ENCODE assay signal across 12 mouse cellular contexts in the genomic region with DNA sequence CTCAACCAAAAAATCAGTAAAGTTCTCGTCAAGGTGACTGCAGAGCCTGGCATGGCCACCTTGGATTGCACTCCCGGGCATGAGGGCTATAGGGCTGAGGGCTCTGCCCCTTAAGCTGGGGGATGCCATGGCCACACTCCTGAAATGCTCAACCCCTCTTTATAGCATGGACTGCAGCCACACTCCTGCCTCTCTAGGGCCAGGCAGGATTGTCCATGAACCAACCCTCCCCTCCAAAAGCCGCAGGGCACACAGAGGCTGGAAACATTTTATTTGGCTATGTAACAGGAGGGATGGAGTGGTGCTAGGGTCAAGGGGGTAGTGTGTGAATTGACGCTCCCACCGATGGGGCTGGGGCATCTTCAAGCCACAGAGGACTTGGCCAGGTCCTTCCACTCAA. TPM values are rescaled to one million over a fixed set of nuclear protein-coding genes. Genes with fewer than 3 reads are reported as not detected.
A peak's percentile ranks its signal among the peaks of the same experiment; 100 is the strongest.
DNase-seq lines count a peak whose midpoint lies in the region; ATAC-seq lines count a peak whose summit lies in the region.
"Had no signal": no experiment of that assay in that cellular context is flagged by ENCODE, and none has a peak within 500 bp of the region (broad histone marks: within the 10 kb centered on the region; RNA-seq: fewer than 3 reads in every experiment).

No protein-coding gene starts in this region.

- H3K4me2 ChIP-seq in hindbrain, embryonic 11.5 days (replicated peaks; ENCODE audit: low read depth, low read length): no peak overlapping the region
- H3K4me2 ChIP-seq in hindbrain, embryonic 16.5 days (ENCODE audit: low read length): no peak overlapping the region
- no peak overlapping the region for H3K4me2 ChIP-seq in midbrain, embryonic 16.5 days (ENCODE audit: low read length)

- H3K27ac ChIP-seq in hindbrain, embryonic 11.5 days (ENCODE audit: low read depth, low read length): 0 out of 2 replicates have a peak overlapping the region, but pooled peaks have one; percentile 6
- no peak overlapping the region for H3K27ac ChIP-seq in hindbrain, embryonic 16.5 days (ENCODE audit: low read depth, low read length)
- H3K27ac ChIP-seq in midbrain, embryonic 16.5 days (ENCODE audit: low read length): peak overlapping the region; percentile 90

- no peaks in the 10 kb centered on the region for H3K9me3 ChIP-seq in hindbrain, embryonic 11.5 days (ENCODE audit: control insufficient read depth, low read length)
- no peaks in the 10 kb centered on the region for H3K9me3 ChIP-seq in hindbrain, embryonic 16.5 days (ENCODE audit: control insufficient read depth, low read length)
- no peaks in the 10 kb centered on the region for H3K9me3 ChIP-seq in megakaryocyte, embryonic 14.5 days
- no peaks in the 10 kb centered on the region for H3K9me3 ChIP-seq in midbrain, embryonic 16.5 days (replicated peaks; ENCODE audit: control insufficient read depth, low read length, poor library complexity, severe bottlenecking)
- H3K9me3 ChIP-seq: embryonic facial prominence, embryonic 15.5 days had no signal

- no peak for ATAC-seq in cerebellum, adult (ENCODE audit: insufficient number of reproducible peaks, low FRiP score, low TSS enrichment)
- no peak for ATAC-seq in hindbrain, embryonic 11.5 days (ENCODE audit: low FRiP score)
- ATAC-seq in hindbrain, embryonic 16.5 days: no peak
- no peak for ATAC-seq in megakaryocyte, adult 5-6 weeks (ENCODE audit: poor library complexity, severe bottlenecking)
- 0 out of 2 replicates have a peak, but pooled peaks have one; percentile 13 for ATAC-seq in midbrain, embryonic 16.5 days

- peak; percentile 46 for DNase-seq in cerebellum, adult 9-10 months
- no peak for DNase-seq in hindbrain, embryonic 11.5 days (ENCODE audit: low spot score)
- no peak for DNase-seq in MN1 (ENCODE audit: low spot score)
- DNase-seq: lung, postnatal 10 days had no signal

- no peaks in the 10 kb centered on the region; the same call in 1 of the 2 replicates for H3K4me1 ChIP-seq in hindbrain, embryonic 11.5 days (replicated peaks; ENCODE audit: control insufficient read depth, insufficient read depth, low read length)
- peaks cover 4% of the 10 kb centered on the region for H3K4me1 ChIP-seq in hindbrain, embryonic 16.5 days (ENCODE audit: control insufficient read depth, insufficient read depth, low read depth, low read length)
- H3K4me1 ChIP-seq in megakaryocyte, embryonic 14.5 days: peaks cover 65% of the 10 kb centered on the region
- peaks cover 4% of the 10 kb centered on the region for H3K4me1 ChIP-seq in midbrain, embryonic 16.5 days (ENCODE audit: control insufficient read depth, insufficient read depth, low read length)

- H3K4me3 ChIP-seq in hindbrain, embryonic 11.5 days (ENCODE audit: low read depth, low read length): no peak overlapping the region
- H3K4me3 ChIP-seq in hindbrain, embryonic 16.5 days (ENCODE audit: low read length): no peak overlapping the region
- H3K4me3 ChIP-seq in megakaryocyte, embryonic 14.5 days (replicated peaks): peak overlapping the region; percentile 31
- no peak overlapping the region for H3K4me3 ChIP-seq in midbrain, embryonic 16.5 days (ENCODE audit: low read depth, low read length)

- H3K27me3 ChIP-seq in hindbrain, embryonic 11.5 days (ENCODE audit: control insufficient read depth, insufficient read depth, low read length): no peaks in the 10 kb centered on the region
- no peaks in the 10 kb centered on the region for H3K27me3 ChIP-seq in hindbrain, embryonic 16.5 days (replicated peaks; ENCODE audit: control insufficient read depth, insufficient read depth, low read length)
- peaks cover 2% of the 10 kb centered on the region for H3K27me3 ChIP-seq in megakaryocyte, embryonic 14.5 days (replicated peaks)
- no peaks in the 10 kb centered on the region for H3K27me3 ChIP-seq in midbrain, embryonic 16.5 days (ENCODE audit: control insufficient read depth, insufficient read depth, low read depth, low read length)
- H3K27me3 ChIP-seq: embryonic facial prominence, embryonic 15.5 days had no signal

- H3K9ac ChIP-seq in hindbrain, embryonic 11.5 days (ENCODE audit: low read depth, low read length): 0 out of 2 replicates have a peak overlapping the region, but pooled peaks have one; percentile 7
- no peak overlapping the region; the same call in 1 of the 2 replicates for H3K9ac ChIP-seq in hindbrain, embryonic 16.5 days (ENCODE audit: low read depth, low read length)
- no peak overlapping the region for H3K9ac ChIP-seq in midbrain, embryonic 16.5 days (ENCODE audit: low read depth, low read length)
- H3K9ac ChIP-seq: embryonic facial prominence, embryonic 15.5 days had no signal

- peaks cover 5% of the 10 kb centered on the region; the same call in 1 of the 2 replicates for H3K36me3 ChIP-seq in hindbrain, embryonic 11.5 days (ENCODE audit: control insufficient read depth, insufficient read depth, low read length)
- peaks cover 30% of the 10 kb centered on the region for H3K36me3 ChIP-seq in hindbrain, embryonic 16.5 days (ENCODE audit: control insufficient read depth, insufficient read depth, low read length)
- peaks cover 73% of the 10 kb centered on the region for H3K36me3 ChIP-seq in megakaryocyte, embryonic 14.5 days (replicated peaks; ENCODE audit: low read length)
- peaks cover 18% of the 10 kb centered on the region for H3K36me3 ChIP-seq in midbrain, embryonic 16.5 days (ENCODE audit: control insufficient read depth, insufficient read depth, low read length)

- 79% methylated on average over 5 of the region's 5 CpGs for WGBS in hindbrain, embryonic 11.5 days
- 84% methylated on average over 5 of the region's 5 CpGs for WGBS in hindbrain, embryonic 16.5 days
- WGBS in midbrain, embryonic 16.5 days: 79% methylated on average over 5 of the region's 5 CpGs

RNA-seq across cellular contexts. Expression of a gene that starts 0.6 kb away (rescaled TPM):
- polyA plus RNA-seq in hindbrain, embryonic 11.5 days (2014; fragmentation: Nextera tagmentation; extraction: Ambion mirVana): 14.6 and 15.5 TPM in 2 replicates
- 20.3 and 22.9 TPM in 2 replicates for polyA plus RNA-seq in hindbrain, embryonic 16.5 days (2015; fragmentation: Nextera tagmentation; extraction: Ambion mirVana)
- 110 and 123 TPM in 2 replicates for polyA plus RNA-seq in megakaryocyte, embryonic 14.5 days (2012; ENCODE audit: insufficient read depth, low replicate concordance)
- total RNA-seq in megakaryocyte, adult 5-6 weeks (2015): 29.3 and 30.8 TPM in 2 replicates
- 13.5 and 16.8 TPM in 2 replicates for total RNA-seq in megakaryocyte, adult 5-6 weeks (2017)
- 18.5 and 23.8 TPM in 2 replicates for polyA plus RNA-seq in midbrain, embryonic 16.5 days (2015; fragmentation: Nextera tagmentation; extraction: Ambion mirVana)

RNA-seq across cellular contexts. Expression of a gene that starts 7.7 kb away (rescaled TPM):
- polyA plus RNA-seq in hindbrain, embryonic 11.5 days (2014; fragmentation: Nextera tagmentation; extraction: Ambion mirVana): 82.2 and 82.5 TPM in 2 replicates
- 104 and 114 TPM in 2 replicates for polyA plus RNA-seq in hindbrain, embryonic 16.5 days (2015; fragmentation: Nextera tagmentation; extraction: Ambion mirVana)
- polyA plus RNA-seq in megakaryocyte, embryonic 14.5 days (2012; ENCODE audit: insufficient read depth, low replicate concordance): 3.8 and 7.4 TPM in 2 replicates
- total RNA-seq in megakaryocyte, adult 5-6 weeks (2015): 0.93 TPM in 1 of 2 replicates, not detected in the other
- total RNA-seq in megakaryocyte, adult 5-6 weeks (2017): 0.61 and 0.77 TPM in 2 replicates
- 90.1 and 102 TPM in 2 replicates for polyA plus RNA-seq in midbrain, embryonic 16.5 days (2015; fragmentation: Nextera tagmentation; extraction: Ambion mirVana)

RNA-seq across cellular contexts. Expression of a gene that starts 7.9 kb away (rescaled TPM):
- 3.0 and 3.2 TPM in 2 replicates for polyA plus RNA-seq in hindbrain, embryonic 11.5 days (2014; fragmentation: Nextera tagmentation; extraction: Ambion mirVana)
- 24.9 and 31.1 TPM in 2 replicates for polyA plus RNA-seq in hindbrain, embryonic 16.5 days (2015; fragmentation: Nextera tagmentation; extraction: Ambion mirVana)
- polyA plus RNA-seq in megakaryocyte, embryonic 14.5 days (2012; ENCODE audit: insufficient read depth, low replicate concordance): 60.5 and 134 TPM in 2 replicates
- not detected in 2 replicates for total RNA-seq in megakaryocyte, adult 5-6 weeks (2015)
- not detected in 2 replicates for total RNA-seq in megakaryocyte, adult 5-6 weeks (2017)
- polyA plus RNA-seq in midbrain, embryonic 16.5 days (2015; fragmentation: Nextera tagmentation; extraction: Ambion mirVana): 5.6 and 9.4 TPM in 2 replicates
- total RNA-seq: gastrocnemius, postnatal 14 days had no signal
- polyA plus RNA-seq: activated CD4-positive, CD25-positive, alpha-beta regulatory T cell, adult 4 months had no signal

RNA-seq across cellular contexts. Expression of a gene that starts 22.0 kb away (rescaled TPM):
- 12.8 and 13.8 TPM in 2 replicates for polyA plus RNA-seq in hindbrain, embryonic 11.5 days (2014; fragmentation: Nextera tagmentation; extraction: Ambion mirVana)
- polyA plus RNA-seq in hindbrain, embryonic 16.5 days (2015; fragmentation: Nextera tagmentation; extraction: Ambion mirVana): 12.0 and 14.9 TPM in 2 replicates
- 4.1 and 4.9 TPM in 2 replicates for polyA plus RNA-seq in megakaryocyte, embryonic 14.5 days (2012; ENCODE audit: insufficient read depth, low replicate concordance)
- total RNA-seq in megakaryocyte, adult 5-6 weeks (2015): not detected in 2 replicates
- 0.04 TPM in 1 of 2 replicates, not detected in the other for total RNA-seq in megakaryocyte, adult 5-6 weeks (2017)
- 11.8 and 11.9 TPM in 2 replicates for polyA plus RNA-seq in midbrain, embryonic 16.5 days (2015; fragmentation: Nextera tagmentation; extraction: Ambion mirVana)

RNA-seq across cellular contexts. Expression of a gene that starts 22.4 kb away (rescaled TPM):
- 82.5 and 88.2 TPM in 2 replicates for polyA plus RNA-seq in hindbrain, embryonic 11.5 days (2014; fragmentation: Nextera tagmentation; extraction: Ambion mirVana)
- 98.0 and 105 TPM in 2 replicates for polyA plus RNA-seq in hindbrain, embryonic 16.5 days (2015; fragmentation: Nextera tagmentation; extraction: Ambion mirVana)
- polyA plus RNA-seq in megakaryocyte, embryonic 14.5 days (2012; ENCODE audit: insufficient read depth, low replicate concordance): 26.0 and 35.6 TPM in 2 replicates
- 21.9 and 25.3 TPM in 2 replicates for total RNA-seq in megakaryocyte, adult 5-6 weeks (2015)
- total RNA-seq in megakaryocyte, adult 5-6 weeks (2017): 3.6 and 5.9 TPM in 2 replicates
- 98.2 and 100 TPM in 2 replicates for polyA plus RNA-seq in midbrain, embryonic 16.5 days (2015; fragmentation: Nextera tagmentation; extraction: Ambion mirVana)
